Mouse (Mus musculus): ENCODE data around the gene Ahsg.

Gene Ahsg

GRCm38 (mm10) chr16:22890683-22891510 is at the start of gene Ahsg:
Gene Ahsg (plus strand): TSS chr16:22891277.
- no peak for DNase-seq (ENCODE audit: low read depth, low spot score)

- DNase-seq (ENCODE audit: low read depth, low spot score): no peak
Measured at GRCm38 (mm10) chr16:22842871-22843270, 48.2 kb upstream of the Ahsg start.

- peak; percentile 91 for DNase-seq (ENCODE audit: low read depth, low spot score)
Measured at GRCm38 (mm10) chr16:22844061-22844801, 46.8 kb upstream of the Ahsg start.

DNA sequence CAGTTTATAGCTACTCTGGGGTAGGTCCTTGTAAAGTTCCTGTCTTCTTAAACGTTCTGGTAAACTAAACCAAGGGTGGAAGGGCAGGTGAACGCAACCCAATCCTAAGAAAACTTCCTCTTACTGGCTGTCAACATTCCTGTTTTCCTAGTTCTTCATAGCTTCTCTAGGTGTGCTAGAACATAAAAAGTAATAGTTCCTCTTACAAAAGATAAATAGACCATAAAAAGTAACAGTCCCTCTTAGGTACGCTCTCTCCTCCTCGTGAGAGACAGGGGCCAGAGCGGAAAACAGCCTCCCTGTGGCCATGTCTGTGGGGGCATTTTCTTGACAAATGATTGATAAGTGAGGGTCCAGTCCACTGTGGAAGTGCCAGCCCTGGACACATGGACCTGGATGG is 46.2 kb upstream of the Ahsg start:
- no peak for DNase-seq (ENCODE audit: low read depth, low spot score)

DNA sequence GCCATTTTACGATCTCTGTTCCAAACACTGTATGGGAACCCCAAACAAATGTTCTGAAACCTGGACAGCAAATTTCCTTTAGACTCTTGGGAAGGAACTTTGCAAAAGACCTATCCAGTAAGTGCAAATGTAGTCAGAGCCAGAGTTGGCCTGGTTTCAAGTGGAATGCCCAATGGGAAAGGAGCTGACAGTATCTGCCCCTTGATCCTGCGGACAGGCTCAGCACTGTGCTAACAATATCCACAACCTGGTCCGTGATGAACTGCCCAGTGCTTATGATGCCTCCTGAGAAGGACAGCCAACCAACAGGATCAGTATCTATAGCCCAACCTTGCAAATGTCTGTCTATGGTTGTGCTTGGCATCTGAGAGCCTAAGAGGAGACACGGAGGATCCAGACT is 45.6 kb upstream of the Ahsg start:
- DNase-seq (ENCODE audit: low read depth, low spot score): no peak

DNA sequence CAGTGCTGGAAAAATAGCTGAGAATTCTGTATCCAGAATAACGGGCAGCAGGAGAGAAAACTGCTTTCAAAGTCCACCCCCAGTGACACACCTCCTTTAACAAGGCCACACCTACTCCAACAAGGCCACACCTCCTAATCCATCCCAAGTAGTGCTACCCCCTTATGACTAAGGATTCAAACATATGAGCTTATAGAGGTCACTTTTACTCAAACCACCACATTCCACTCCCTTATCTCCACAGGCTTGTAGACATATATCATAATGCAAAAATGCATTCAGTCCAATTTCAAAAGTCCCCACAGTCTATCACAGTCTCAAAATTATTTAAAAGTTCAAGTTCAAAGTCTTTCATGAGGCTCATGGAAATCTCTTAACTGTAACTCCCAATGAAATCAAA is 43.4 kb upstream of the Ahsg start:
- no peak for DNase-seq (ENCODE audit: low read depth, low spot score)

DNA sequence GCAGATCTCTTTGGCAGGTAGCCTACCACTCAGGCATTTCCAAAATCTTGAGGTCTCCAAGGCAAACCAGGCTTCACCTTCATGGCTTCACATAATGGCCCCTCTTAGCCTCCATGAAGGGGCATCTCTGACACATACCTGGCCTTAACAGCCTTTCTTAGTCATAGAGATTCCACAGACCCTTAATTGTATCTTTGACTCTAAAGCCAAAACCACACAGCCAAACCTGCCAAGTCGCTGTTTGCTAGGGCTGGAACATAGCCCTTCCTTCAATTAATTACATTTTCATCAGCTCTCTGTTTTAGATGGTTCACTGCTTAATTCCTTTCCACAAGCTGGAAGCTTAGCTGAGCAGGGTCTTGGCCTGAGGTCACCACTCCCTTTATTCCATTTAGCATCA is 42.7 kb upstream of the Ahsg start:
- DNase-seq (ENCODE audit: low read depth, low spot score): no peak

GRCm38 (mm10) chr16:22852709-22853108 is 38.4 kb upstream of the Ahsg start:
- DNase-seq (ENCODE audit: low read depth, low spot score): no peak

DNA sequence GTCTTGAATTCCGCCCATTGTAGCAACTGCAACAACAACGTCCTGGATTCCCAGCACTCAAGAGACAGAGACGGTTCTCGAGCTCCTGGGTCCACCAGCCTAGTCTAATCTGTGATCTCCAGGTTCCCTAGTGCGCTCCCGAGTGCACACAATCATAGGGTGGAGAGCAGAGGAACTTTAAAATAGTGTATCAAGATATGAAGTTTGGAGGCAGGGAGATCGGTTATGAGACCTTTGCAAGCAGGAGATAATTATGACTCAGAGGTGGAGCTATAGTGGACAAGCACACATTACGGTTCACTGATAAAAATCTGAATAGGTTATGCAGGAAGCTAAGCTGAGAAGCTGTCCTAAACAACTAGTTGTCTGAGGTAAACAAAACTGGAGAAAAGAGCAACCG is 34.3 kb upstream of the Ahsg start:
- DNase-seq (ENCODE audit: low read depth, low spot score): no peak

DNA sequence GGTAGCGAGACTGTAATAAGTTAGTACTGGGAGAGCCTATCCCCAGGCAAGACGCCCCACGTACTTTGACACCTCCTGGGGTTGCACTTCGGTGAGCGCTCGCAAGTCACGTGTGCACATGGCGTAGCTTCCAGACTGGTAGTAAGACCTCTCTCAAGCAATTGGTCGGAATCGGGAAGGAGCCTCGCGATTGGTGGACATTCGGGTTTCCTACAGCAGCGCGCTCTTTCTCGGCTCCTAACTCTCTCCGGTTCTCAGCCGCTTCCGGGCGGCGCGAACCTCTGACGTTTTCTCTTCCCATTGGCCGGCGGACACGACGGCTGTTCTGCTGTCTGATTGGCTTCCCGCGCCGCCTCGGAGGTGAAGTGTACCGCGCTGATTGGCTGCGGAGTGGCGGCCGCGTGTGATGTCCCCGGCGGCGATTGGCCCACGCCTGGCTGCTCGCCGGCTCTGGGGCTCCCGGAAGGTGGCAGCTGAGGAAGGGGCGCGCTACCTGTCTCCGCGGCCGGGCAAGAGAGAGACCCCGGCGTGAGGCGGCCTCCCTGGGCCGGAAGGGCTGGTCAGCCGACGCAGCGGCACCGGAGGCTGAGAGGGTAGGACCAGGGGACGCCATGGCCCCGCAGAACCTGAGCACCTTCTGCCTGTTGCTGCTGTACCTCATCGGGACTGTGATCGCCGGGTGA is 33.5 kb upstream of the Ahsg start, which contains the start of the genes Tbccd1 and Dnajb11:
Tbccd1 (minus strand) TSS at position 239 of the 683 bp plus-strand sequence.
Dnajb11 (plus strand) TSS at position 415 of the 683 bp plus-strand sequence.
- DNase-seq (ENCODE audit: low read depth, low spot score): peak; percentile 100

DNA sequence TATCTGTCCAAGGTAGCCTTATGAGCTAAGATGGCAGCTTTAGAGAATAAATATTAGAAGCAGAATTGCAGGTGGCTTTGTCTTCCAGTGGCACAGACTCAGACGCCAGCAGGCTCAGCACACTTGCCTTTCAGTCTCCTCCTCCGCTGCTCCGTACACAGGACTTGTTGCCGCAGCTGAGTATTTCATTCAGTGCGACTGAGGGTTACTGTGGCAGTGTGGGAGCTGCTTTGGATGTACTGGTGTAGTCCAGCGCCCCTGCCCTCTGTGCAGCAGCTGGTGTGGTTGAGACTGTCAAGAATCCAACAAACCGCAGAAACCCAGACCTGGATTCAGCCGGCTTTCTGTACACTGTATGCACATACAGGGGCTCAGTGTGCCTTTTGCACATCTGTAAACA is 18.7 kb upstream of the Ahsg start:
- DNase-seq (ENCODE audit: low read depth, low spot score): no peak

DNA sequence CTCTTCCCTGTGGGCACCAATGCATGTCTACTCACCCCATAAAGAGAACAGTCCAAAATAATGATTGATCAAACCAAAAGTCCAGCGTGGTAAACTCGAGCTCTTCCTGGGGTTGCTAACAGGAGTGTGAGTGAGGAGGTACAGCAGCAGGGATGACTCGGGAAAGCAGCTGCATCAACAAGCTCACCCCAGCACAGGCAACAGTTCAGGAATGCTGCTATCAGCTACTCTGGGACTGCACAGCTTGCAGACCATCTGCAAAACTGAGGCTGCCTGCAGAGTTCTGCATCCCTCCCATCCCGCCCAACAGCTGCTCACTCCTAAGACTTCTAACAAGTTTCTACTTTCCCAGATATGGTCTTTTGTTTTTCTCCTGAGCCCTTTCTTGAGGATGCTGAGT is 17.7 kb upstream of the Ahsg start:
- DNase-seq (ENCODE audit: low read depth, low spot score): no peak

- peak; percentile 35 for DNase-seq (ENCODE audit: low read depth, low spot score)
Measured at GRCm38 (mm10) chr16:22876218-22877043, 14.6 kb upstream of the Ahsg start.

DNA sequence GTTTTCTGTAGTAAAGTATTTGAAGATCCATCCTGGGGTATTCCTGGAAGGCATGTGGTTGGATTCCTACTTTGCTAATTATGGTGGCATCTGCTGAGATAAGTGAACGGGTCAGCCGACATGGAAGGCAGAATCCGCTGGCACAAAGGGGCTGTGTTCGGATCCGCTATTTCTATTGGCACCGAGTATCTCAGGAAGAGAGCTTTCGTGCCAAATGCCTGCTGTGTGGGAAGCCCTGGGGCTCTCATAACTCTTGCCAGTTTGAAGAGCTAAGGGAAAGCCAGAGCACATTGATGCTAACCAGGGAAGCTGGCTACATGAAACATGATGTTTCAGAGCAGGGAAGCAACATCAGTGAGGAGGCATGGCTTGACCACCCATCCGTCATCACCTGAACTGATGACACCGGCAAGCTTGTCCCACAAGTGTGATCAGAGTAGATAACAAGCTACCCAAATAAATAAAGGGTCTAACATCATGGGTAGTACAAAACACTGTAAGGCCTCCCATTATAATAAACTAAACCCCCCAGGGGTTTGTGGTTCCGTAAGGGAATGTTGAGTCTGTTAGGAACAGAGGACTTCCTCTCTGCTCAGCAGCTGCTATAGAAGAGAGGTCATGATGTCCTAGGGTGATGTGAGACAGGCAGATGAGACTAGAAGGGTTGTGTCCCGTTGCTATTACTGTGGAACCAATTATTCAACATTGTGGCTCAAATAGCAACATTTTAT is 13.3 kb upstream of the Ahsg start:
- no peak for DNase-seq (ENCODE audit: low read depth, low spot score)

- no peak for DNase-seq (ENCODE audit: low read depth, low spot score)
Measured at GRCm38 (mm10) chr16:22878716-22879115, 12.4 kb upstream of the Ahsg start.

DNA sequence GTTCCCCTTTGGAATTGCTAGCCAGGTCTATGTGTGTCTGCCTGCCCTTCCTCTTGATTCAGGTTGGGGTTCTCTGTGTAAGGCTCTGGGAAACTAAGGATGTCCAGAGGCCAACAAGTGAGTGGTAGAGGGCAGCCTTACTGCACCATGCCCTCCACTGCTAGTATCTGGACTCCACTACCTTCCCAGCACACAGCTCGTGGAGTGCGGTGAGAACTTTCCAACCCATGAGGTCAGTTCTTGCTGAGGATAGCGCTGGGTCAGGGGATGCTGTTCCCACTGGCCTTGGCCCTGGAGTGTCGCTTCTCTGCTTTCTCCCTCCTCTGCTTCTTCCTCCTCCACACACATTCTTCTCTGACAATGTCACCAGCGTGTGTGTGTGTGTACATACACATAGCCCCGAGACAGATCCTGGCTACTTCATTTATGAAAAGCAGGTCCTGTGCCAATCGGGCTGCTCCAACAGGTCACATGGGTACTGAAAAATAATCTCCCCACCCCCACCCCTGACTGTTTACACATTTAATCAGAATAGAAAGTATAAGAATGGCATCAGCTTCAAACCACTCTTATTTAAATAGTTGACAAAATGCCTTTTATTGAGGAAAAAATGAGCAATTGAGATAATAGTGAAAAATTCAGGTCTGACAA is 11.0 kb upstream of the Ahsg start:
- no peak for DNase-seq (ENCODE audit: low read depth, low spot score)

DNA sequence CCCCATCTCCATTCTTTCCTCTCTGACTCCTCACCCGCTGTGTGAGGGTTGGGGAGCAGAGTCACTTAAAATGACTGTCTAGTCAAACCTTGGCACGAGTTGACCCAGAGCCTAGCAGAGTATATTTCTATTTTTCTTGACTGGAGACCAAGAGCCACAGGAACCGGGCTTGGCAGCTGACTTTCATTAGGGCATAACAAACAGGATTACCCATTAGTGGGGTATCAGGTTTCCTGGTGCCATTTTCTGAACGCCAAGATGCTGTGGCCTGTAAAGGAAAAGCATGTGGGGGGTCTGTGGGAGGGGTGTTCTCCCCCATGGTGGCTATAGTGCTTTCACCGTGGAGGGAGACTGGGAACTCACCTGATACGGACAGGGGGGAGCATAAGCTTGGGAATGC is 10.2 kb upstream of the Ahsg start:
- DNase-seq (ENCODE audit: low read depth, low spot score): no peak

- DNase-seq (ENCODE audit: low read depth, low spot score): no peak
Measured at GRCm38 (mm10) chr16:22881487-22881886, 9.6 kb upstream of the Ahsg start.

GRCm38 (mm10) chr16:22883441-22883840 is 7.6 kb upstream of the Ahsg start:
- DNase-seq (ENCODE audit: low read depth, low spot score): no peak

- DNase-seq (ENCODE audit: low read depth, low spot score): peak; percentile 35
Measured at GRCm38 (mm10) chr16:22885356-22885755, 5.7 kb upstream of the Ahsg start.
